Mouse (Mus musculus) neural tube, embryonic 10.5 days (tissue): ENCODE measurements around the gene Cyp4a31.
"Not testable (repeated sequence)": the region's sequence is repeated elsewhere in the genome, so short reads cannot be mapped to it uniquely, and the experiment has no call there.

Experiments
- DNase-seq: peaks from one replicate; pipeline ENCODE4 v3.0.0-alpha.2; 2017; ENCODE audit warnings: low spot score; ENCODE audit errors: extremely low spot score

Gene Cyp4a31

DNA sequence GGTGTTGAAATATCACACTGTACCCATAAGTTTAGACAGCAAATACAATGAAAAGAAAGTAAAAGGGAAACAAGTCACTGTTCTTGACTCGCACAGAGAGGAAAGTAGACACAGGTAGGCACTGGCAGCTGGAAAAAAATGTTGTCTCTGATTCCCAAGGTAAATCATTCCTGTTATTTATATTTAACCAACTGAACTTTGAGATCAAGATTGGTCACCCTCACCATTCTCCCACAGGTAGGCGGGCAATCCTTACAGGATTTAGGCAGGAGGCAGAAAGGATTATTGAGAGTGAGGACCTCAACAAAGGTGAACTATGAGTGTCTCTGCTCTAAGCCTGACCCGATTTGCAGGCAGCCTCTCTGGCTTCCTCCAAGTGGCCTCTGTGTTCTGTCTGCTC is at the start of gene Cyp4a31:
Gene Cyp4a31, plus strand, starts transcription at position 249 of the 400 bp plus-strand sequence.
- DNase-seq: no peak

DNA sequence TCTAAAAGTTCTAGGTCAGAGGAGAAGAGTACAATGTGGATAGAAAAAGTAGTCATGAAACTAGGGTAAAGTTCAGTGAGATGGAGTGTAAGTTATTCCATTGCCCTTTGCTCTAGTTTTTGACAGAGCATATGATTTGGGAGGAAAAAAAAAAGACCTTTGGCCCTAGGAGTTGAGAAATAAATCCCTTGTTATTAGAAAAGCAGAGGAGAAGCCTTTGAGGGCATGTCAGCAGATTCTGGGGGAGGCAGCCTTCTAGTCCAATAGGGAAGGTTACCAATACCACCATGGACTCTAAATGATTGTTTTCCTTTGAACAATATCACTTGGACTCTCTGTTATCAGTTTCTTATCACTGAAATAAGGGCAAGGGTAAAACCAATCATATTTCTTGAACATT is 49.5 kb upstream of the Cyp4a31 start:
- DNase-seq: not testable (repeated sequence)

DNA sequence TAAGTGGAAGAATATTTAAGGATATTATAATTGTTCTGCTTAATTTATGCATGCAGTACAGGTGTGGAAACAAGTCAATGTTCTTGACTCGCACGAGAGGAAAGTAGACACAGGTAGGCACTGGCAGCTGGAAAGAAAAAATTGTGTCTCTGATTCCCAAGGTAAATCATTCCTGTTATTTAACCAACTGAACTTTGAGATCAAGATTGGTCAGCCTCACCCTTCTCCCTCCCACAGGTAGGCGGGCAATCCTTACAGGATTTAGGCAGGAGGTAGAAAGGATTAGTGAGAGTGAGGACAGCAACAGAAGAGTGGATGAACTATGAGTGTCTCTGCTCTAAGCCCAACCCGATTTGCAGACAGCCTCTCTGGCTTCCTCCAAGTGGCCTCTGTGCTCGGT is 45.4 kb upstream of the Cyp4a31 start, which contains the start of gene Cyp4a10:
Gene Cyp4a10, plus strand, starts transcription at position 265 of the 400 bp plus-strand sequence.
- DNase-seq: not testable (repeated sequence)

DNA sequence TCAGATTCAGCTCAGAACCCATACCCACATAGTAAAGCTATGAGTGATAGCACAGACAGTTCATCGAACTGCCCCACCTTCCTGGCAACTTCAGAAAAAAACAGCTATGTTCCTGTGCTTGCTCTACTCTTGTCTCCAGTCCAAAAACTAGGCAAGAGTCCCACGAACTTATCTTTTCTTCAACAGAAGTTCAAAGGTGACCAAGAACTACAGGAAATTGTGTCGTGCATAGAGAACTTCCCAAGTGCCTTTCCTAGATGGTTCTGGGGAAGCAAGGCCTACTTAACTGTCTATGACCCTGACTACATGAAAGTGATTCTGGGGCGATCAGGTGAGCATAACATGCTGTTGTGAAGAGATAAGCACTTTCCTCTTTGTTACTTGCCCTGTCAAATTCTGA is 44.0 kb upstream of the Cyp4a31 start:
- DNase-seq: no peak

DNA sequence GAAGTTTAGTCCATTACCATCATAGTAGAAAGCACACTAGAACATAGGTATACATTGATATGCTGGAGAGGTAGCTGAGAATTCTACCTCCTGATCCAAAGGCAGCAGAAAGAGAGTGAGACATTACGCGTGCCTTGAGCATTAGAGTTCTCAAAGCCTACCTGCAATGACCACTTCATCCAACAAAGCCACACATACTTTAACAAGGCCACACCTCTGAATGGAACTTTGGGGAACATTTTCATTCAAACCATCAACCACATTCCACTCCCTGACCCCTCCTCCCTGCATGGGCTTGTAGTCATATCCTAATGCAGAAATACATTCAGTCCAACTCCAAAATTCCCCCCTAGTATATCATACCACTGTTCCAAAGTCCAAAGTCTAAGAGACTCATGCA is 41.7 kb upstream of the Cyp4a31 start:
- no peak for DNase-seq

DNA sequence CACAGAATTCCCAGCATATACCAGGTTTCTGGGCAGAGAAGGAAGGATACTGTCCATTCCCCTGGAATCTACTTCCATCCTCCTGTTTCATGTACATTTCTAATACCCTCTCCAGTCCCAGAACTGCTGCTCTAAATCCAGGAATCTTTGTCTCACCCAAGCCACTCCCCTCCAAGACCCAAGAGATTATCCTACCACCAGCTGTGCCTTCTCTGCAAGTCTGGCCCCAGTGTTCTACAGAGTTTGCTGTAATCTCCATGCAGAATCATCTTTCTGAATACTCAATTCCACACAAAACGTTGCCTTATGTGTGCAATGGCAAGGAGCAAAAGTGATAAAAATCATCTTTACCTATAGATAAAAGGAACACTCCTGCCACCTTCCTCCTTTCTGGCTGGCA is 18.3 kb upstream of the Cyp4a31 start:
- no peak for DNase-seq

DNA sequence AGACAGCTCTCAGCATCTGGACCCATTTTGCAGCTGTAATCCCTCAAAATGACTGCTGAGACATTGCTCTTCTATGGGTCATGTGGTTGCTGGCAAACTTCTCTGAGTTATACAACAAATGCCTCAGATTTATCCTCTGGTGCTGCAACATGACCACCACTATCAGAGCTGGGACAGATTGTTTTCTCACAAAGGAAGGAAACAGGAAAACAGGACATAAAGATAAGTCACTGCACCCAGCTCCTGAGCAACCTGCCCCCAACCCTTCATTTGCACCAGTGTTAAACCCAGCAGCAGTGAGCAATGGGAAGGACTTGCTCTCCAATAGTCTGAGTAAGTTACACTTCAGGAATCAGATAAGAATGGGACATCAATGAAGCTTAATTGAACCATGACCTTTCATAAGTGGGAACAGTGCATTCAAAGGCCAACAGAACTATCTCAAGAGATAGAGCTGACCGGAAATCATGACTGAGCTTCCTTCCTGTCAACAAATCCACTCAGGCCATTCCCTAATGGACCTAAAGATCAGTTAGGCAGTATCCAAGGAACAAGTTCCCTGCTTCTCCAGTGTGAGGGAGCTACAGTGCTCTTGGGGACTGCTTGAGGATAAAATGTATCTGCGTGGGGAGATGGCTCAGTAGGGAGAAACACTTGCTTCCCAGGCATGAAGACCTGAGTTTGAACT is 17.2 kb upstream of the Cyp4a31 start:
- no peak for DNase-seq

DNA sequence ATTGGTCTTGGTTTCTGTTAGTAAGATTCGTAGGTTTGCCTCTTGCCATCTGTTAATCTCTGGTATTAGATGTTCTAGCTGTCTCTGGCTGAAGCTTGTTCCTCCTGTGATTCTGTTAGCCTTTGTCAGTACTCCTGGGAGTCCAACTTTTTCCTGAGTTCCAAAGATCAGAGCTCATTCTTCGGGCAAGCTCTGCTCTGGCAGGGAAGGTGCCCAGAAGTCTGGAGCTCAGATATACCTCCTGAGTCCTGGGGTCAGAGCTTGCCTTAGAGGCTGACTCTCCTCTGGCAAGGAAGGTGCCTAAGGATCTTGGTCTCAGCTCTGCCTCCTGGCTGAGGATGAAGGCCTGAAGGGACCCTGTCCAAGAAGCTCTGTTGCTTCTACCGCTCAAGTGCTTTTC is 10.7 kb upstream of the Cyp4a31 start:
- DNase-seq: no peak

DNA sequence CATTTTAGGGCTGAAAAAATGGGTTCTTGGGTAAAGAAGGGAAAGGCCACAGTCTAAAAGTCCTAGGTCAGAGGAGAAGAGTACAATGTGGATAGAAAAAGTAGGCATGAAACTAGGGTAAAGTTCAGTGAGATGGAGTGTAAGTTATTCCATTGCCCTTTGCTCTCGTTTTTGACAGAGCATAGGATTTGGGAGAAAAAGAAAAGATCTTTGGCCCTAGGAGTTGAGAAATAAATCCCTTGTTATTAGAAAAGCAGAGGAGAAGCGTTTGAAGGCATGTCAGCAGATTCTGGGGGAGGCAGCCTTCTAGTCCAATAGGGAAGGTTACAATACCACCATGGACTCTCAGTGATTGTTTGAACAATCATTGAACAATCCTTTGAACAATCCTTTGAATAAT is 7.9 kb upstream of the Cyp4a31 start:
- no peak for DNase-seq

DNA sequence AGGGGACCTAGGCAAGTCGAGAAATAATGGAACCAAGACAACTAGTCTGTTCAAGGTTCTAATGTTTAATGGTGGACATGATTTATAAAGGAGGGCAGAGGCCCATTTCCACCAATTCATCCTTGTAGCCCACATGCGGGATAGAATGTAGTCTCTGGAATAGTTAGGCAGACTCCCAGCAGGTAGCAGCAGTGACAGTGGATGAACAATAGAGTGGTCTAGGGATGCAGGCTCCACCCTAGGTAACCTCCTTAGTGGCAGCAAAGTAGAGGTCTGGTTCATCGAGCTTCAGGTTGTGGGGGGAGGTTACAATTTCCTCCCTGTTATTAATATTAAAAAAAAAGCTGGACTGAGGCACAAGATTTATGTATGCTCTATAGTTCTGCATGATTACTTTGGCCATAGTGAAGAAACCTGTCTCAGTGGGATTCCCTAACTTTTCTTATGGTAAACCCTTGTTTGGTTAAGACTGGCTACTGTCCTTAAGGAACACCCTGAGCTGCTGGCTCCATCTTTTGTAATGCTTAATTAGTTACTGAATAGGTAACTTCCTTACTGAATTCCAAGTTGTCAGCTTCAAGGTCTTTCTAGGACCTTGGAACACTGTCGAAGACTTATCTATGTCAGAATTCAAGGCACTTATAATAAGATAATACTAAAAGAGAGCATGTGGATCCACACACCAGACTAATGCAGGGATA is 5.4 kb upstream of the Cyp4a31 start:
- no peak for DNase-seq

DNA sequence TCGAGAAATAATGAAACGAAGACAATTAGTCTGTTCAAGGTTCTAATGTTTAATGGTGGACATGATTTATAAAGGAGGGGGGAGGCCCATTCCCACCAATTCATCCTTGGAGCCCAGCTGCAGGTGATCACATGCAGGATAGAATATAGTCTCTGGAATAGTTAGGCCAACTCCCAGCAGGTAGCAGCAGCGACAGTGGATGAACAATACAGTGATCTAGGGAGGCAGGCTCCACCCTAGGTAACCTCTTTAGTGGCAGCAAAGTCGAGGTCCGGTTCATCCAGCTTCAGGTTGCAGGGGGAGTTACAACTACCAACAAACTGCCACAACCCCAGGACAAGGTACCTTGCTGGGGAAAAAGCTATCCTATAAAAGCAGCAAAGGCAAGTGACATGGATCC is 2.2 kb upstream of the Cyp4a31 start:
- DNase-seq: not testable (repeated sequence)

DNA sequence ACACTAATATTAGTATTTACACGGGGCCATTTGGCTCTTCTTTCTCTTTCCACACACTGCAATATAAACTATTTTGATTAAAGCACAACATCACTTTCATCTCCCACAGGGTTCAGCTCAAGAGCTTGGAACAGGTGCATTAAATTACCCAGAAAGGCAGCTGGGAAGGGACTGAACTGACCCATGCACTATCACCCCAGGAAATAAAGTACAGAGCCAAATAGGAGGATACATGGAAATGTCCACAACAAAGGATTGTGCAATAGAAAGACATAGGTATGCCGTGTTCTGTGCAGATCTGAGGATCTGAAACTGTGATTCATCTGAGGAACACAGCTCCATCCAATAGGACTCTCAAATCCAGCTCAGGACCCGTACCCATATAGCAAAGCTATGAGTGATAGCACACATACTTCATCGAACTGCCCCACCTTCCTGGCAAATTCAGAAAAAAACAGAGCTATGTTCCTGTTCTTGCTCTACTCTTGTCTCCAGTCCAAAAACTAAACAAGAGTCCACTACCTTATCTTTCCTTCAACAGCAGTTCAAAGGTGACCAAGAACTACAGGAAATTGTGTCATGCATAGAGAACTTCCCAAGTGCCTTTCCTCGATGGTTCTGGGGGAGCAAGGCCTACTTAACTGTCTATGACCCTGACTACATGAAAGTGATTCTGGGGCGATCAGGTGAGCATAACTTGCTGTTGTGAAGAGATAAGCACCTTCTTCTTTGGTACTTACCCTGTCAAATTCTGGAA is 1.2 kb downstream of the Cyp4a31 start:
- not testable (repeated sequence) for DNase-seq

DNA sequence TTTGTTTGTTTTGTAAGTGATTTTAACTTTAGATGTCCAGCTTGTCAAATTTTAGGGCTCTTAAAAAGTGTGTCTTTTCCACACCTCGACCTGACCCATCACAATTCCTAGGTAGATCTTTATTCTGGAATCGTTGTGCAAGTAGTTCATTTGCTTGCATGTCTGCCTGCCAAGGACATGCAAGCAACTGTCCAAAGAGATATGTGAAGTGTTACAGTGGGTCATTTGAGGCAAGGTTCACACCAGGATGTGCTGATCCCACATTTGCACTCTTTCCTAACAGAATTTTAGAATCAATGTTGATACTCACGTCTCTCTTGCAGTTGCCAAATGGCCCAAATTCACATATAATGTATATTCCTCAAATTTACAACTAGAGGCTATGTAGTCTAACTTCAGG is 11.8 kb downstream of the Cyp4a31 start:
- DNase-seq: no peak

DNA sequence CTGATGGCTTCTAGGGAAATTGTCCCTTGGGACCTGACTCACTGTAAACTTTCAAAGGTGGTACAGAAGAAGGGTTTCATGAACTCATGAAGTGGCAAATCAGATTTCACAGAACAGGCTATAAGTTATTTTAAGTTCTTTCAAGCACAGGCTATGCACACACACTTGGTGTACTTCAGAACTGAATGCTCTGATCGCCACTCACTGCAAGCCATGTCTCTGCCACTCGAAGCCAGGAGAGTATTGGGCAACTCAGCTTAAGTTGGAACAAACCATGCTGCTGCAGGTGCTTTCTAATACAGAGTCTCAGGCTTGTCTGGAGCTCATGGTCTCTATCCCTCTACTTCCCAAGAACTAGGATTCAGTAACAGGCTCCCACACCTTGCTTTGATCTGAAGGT is 12.3 kb downstream of the Cyp4a31 start:
- DNase-seq: no peak

DNA sequence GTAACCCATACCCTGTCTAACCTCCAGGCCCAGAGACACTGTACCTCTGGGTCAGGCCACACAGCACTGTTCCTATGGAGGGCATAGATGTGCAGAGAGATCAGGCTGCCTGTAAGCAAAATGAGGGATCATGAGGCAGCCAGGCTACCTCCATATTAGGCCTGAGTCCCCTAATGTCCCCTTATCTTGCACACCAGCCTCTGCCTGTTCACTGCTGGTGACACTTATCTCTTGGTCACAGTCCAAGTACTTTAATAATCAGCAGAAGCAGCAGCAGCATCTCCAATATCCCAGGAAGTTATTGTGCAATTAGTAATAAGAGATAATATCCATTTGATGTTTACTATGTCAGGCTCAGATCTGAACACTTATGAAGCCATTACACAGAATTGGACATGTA is 19.6 kb downstream of the Cyp4a31 start:
- DNase-seq: no peak

DNA sequence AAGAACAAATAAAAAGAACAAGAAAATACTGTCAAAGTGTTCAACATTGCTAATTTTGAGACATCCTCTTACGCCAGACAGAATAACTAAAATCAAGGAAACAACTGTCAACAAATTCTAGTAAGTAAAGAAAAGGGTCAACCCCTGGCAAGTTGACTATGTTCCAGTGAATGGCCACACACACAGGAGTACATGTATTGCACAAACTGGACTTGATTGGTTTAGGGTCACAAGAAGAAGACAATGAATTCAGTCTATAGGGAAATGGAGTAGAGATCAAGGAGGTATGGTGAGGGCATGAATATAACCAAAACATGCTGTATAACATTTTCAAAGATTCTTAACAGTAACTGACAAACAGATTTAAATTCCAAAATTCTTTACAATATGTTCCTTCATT is 32.9 kb downstream of the Cyp4a31 start:
- no peak for DNase-seq

DNA sequence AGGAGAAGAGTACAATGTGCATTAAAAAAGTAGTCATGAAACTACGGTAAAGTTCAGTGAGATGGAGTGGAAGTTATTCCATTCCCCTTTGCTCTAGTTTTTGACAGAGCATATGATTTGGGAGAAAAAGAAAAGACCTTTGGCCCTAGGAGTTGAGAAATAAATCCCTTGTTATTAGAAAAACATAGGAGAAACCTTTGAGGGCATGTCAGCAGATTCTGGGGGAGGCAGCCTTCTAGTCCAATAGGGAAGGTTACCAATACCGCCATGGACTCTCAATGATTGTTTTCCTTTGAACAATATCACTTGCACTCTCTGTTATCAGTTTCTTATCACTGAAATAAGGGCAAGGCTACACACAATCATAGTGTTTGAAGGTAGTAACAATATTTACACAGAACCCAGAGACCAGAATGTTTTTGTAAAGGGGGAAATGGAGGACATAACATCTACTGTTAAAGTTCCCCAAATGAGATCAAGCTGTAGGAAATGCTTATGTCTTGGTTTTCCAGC is 33.4 kb downstream of the Cyp4a31 start:
- DNase-seq: no peak

DNA sequence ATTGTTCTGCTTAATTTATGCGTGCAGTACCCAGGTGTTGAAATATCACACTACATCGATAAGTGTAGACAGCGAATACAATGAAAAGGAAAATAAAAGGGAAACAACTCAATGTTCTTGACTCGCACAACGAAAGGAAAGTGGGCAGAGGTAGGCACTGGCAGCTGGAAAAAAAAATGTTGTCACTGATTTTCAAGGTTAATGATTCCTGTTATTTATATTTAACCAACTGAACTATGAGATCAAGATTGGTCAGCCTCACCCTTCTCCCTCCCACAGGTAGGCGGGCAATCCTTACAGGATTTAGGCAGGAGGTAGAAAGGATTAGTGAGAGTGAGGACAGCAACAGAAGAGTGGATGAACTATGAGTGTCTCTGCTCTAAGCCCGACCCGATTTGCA is 37.2 kb downstream of the Cyp4a31 start, which contains the start of gene Cyp4a32:
Gene Cyp4a32, plus strand, starts transcription at position 359 of the 400 bp plus-strand sequence.
- DNase-seq: not testable (repeated sequence)

DNA sequence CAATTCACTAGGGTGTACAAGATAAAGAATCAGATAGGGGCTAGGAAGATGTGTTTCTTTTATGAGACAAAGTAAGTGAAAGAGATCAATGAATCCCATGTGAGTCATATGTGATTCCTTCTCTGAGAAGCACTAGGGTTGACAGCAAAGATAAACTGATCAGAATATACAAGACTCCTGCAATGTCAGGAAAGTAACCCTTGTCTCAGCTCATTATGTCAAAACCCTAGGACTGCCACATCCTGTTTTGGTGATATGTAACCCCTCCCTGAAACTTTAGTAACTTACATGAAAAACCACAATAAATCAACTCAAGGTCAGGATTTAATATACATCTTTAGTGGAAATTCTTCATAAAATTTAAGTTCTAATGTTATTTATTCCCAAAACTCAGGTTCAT is 50.6 kb downstream of the Cyp4a31 start:
- DNase-seq: no peak

DNA sequence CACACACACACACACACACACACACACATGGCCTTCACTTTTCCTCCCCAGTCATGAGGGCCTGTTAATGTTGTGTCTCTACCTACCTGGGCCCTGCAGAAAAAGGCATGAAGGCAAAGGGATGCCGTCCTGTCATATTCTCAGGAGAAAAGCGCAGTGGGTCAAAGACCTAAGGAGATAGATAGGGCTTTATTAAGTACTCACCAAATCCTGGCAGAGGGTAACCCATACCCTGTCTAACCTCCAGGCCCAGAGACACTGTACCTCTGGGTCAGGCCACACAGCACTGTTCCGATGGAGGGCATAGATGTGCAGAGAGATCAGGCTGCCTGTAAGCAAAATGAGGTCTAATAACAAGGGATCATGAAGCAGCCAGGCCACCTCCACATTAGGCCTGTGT is 62.1 kb downstream of the Cyp4a31 start:
- DNase-seq: not testable (repeated sequence)
